Mouse (Mus musculus): ENCODE data around the gene Xpo6. TPM values are rescaled to one million over a fixed set of nuclear protein-coding genes. Genes with fewer than 3 reads are reported as not detected.

The Xpo6 gene
- total RNA-seq, 2 experiments from 2014 or later: 11.7 to 17.1 TPM

DNA sequence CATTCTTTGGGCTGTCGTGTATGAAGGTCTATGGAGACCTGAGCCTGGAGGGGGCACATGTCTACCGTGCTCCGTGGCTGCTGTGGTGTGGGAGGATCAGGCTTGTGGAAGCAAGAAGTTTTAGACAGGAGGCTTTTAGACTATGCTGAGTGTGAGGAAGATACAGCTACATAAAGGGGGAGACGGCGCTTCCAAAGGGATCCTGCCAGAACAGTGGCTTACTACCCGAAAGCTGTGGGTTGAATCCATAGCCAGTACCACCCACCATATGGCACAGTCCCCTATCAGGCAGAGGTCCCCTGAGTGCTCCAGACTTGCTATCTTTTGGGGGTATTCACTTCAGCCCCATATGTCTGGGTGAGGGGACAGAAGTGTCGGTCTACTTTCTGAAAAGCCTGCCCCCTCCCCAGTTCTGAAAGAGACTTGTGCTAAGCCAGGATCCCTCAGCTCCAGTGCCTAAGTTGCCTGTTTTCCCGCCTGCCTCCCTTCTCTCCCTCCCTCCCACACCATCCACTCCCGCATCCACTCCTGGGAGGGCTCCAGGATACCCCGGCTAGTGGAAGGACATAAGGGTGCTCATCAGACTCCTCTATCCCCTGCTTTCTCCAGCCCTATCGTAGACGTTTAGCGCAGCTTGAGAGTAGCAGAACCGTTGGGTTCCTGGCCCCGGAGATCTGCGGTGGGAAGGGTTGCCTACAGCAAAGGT is 119.2 kb downstream of the Xpo6 start:
- no peak for DNase-seq

DNA sequence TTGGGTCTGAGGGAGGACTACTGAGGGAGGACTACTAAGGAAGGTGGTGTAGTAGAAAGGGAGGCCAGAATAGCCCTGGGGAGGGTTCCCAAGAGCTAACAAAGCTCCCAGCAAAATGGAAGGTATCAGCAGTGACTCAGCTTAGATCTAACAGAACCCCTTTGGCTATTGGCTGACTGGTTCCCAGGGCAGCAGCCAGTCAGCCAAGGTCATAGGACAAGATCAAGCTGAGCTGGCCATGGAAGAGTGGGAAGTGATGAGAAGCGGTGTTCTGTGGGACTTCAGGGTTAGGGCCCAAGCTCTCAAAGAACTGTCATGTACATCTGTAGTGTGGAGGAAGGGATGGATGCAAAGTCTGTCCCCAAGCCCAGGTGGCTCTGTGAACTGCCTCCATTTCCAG is 123.4 kb downstream of the Xpo6 start:
- no peak for DNase-seq

GRCm38 (mm10) chr7:126075058-126075457 is 125.2 kb downstream of the Xpo6 start:
- DNase-seq: no peak

DNA sequence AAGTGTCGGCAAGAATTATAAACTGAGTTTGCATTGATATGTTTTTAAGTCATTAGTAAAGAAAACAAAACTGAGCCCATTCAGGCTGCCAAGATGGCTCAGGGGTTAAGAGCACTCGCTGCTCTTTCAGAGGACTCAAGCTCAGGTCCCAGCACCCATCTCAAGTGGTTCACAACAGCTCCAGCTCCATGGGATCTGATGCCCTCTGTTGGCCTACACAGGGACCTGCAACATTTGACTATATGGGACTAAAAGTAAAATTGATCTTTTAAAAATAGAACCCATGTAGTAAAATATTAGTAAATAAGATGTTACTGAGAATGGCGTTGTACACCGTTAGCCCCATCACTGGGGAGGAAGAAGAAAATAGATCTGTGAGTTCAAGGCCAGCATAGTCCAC is 130.0 kb downstream of the Xpo6 start:
- DNase-seq: no peak

DNA sequence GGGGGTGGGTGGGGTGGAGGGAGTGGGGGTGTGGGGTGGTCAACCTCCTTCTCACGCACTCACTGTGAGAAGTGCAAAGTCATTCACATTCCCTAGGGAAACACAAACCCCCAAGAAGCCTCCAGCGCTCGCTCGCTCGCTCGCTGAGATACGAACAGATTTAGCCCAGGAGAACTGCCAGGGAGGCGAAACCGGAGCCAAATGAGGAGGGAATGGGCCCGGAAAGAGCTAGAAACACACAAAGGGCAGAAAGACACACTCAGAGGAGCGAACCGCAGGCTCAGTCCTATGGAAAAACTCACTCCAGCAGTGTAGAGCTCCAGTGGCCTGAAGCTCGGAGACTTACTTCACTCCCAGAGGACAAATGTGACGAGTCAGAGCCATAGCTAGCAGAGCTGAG is 133.5 kb downstream of the Xpo6 start:
- peak; percentile 76 to 84 for DNase-seq

DNA sequence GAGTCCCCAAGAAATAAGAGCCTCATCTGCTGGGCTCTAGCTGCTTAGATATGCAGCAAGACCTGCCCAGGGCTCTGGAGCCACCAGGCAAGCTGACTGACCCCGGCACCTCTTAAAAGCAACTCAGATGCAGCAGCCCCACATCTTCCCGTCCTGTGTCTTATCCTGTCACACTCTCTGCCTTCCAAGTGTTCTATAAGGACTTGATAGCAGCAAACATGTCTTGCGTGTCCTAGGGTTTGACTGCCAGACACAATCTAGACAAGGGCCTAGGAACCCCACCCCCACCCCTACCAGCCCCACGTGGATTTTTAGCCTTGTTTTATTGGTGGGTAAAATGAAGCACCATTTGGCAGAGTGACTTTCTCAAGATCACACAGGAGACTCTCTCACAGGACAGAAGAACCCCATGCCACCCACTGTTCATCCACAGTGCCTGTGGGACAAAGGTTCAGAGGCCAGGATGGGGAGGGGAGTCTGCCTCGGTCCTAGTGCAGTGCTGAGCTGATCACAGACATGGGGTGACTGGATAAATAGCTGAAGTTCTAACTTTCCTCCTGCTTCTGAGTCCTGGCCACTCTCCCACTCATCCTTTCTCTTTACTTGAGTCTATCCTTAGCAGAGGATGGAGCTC is 134.9 kb downstream of the Xpo6 start:
- DNase-seq: no peak

DNA sequence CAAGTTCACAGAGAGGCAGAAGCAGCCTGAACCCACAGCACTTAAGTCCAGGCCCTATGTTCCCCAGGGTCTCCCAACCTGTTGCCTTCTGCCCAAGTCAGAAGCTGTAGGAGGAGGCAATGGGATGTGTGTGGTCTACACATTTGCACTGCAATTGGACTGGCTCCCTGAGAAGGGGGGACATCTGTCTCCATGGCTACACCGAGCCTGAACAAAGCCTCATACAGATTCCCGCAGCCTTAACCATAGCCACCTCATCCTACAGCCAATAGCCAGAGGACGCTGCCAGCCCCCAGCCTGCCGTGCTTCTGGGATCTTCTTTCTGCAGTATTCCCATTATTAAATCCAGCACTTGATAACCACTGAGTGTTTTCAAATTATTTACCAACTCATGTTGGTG is 138.1 kb downstream of the Xpo6 start:
- DNase-seq: no peak

DNA sequence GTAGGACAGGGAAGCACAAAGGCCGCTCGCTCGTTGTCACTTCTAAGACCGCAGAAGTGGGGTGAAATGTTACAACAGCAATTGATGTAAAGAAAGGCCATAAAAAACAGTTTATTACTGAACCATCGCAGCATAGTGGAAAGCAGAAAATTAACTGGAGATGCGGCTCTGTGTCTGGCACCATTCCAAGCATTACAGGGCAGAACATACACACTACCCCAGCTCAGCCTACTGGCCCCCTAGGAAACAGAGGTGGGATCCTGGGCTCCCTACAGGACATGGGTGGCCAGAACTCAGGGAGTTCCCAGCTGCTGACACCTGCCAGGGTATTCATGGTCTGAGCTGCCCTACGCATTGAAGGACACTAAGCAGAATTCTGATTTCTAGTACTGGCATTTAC is 141.4 kb downstream of the Xpo6 start:
- no peak for DNase-seq

GRCm38 (mm10) chr7:126057332-126057914 is 142.9 kb downstream of the Xpo6 start:
- DNase-seq: no peak

DNA sequence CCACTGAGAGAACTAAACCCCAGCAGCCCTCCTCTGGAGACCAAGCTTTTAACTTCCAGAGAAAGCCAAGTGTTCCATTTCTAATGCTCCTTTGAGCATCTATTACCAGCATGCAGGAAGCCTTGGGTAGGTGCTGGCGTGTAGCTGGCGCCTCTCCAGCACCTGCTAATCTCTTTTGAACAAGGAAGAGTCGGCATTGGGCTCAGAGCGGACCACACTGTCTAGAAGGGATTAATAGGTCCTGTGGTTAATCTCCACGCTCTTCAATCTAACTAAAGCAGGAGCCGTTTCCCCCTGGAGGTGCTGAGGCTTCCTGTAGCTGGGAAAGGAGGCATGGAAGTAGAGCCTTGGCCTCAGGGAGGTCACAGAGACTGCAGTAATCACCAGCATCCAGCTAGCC is 145.7 kb downstream of the Xpo6 start:
- DNase-seq: no peak

GRCm38 (mm10) chr7:126053618-126054017 is 146.7 kb downstream of the Xpo6 start:
- DNase-seq: no peak

- DNase-seq: no peak
Measured at GRCm38 (mm10) chr7:126051910-126052309, 148.4 kb downstream of the Xpo6 start.

Other genes starting within 250 kb of the Xpo6 start
- gene Gsg1l, start 118.1 kb downstream of the Xpo6 start, total RNA-seq (2021): 10 to 100 TPM; 10.1 to 12.3 TPM
- gene Sbk1, start 72.1 kb upstream of the Xpo6 start, total RNA-seq (2021): 10 to 100 TPM; 72.3 to 73.8 TPM
- 1 to 10 TPM in 1 of 2 experiments, under 1 TPM in 1; 0.52 to 5.7 TPM for gene Lat, start 169.1 kb upstream of the Xpo6 start, total RNA-seq (2021)
- gene Spns1, start 176.9 kb upstream of the Xpo6 start, total RNA-seq (2021): 10 to 100 TPM; 24.8 to 25.8 TPM
- 1 to 10 TPM; 3.8 to 3.9 TPM for gene Nfatc2ip, start 196.2 kb upstream of the Xpo6 start, total RNA-seq (2021)
- gene Cd19, start 214.4 kb upstream of the Xpo6 start, total RNA-seq (2021): 1 to 10 TPM in 1 of 2 experiments, under 1 TPM in 1; 0.32 to 4.2 TPM
- 1 to 10 TPM; 5.5 to 7.5 TPM for gene Rabep2, start 228.3 kb upstream of the Xpo6 start, total RNA-seq (2021)